Mouse (Mus musculus) granulocyte monocyte progenitor cell, adult 5-6 weeks (primary cell): ENCODE results near the gene Catip. TPM values are rescaled to one million over a fixed set of nuclear protein-coding genes. Genes with fewer than 3 reads are reported as not detected.

Experiments
- ATAC-seq: replicated peaks from 2 replicates; pipeline ENCODE4 v1.8.0; 2016; ENCODE audit warnings: mild to moderate bottlenecking, moderate TSS enrichment, inconsistent platforms; ENCODE audit not compliant: poor library complexity, severe bottlenecking
- total RNA-seq, 2 experiments: library from RNA; stranded (forward) in 1 of 2; stranded (reverse) in 1 of 2; fragments of 200-712, 200-1000 nt in 1 of 2; fragments of >200 nt in 1 of 2; fragmentation: Nextera tagmentation in 1 of 2; gene quantifications; 2 replicates each; pipeline ENCODE4 v1.2.3; 2014 to 2017

Gene Catip
- total RNA-seq, 2 experiments from 2014 or later, result not detected

- ATAC-seq, result peak; percentile 32
Measured at GRCm38 (mm10) chr1:74396456-74397222, 34.7 kb downstream of the Catip start.

GRCm38 (mm10) chr1:74397268-74397918 lies 35.5 kb downstream of the Catip start:
- peak; percentile 77 for ATAC-seq

GRCm38 (mm10) chr1:74397919-74398451 lies 36.1 kb downstream of the Catip start:
- peak; percentile 33 for ATAC-seq

- ATAC-seq, result no peak
Measured at GRCm38 (mm10) chr1:74400531-74400930, 38.6 kb downstream of the Catip start.

- no peak for ATAC-seq
Measured at GRCm38 (mm10) chr1:74401015-74401702, 39.3 kb downstream of the Catip start.

GRCm38 (mm10) chr1:74404206-74404605 lies 42.3 kb downstream of the Catip start:
- ATAC-seq, result no peak

GRCm38 (mm10) chr1:74408589-74409504 lies 46.9 kb downstream of the Catip start, which contains the start of gene Vil1:
Gene Vil1 (plus strand): TSS chr1:74409376.
- peak; percentile 35; the same call in 1 of the 2 replicates for ATAC-seq

- ATAC-seq, result no peak
Measured at GRCm38 (mm10) chr1:74411753-74412325, 49.9 kb downstream of the Catip start.

- no peak for ATAC-seq
Measured at GRCm38 (mm10) chr1:74412711-74413110, 50.8 kb downstream of the Catip start.

GRCm38 (mm10) chr1:74415143-74415542 lies 53.2 kb downstream of the Catip start:
- ATAC-seq, result peak; percentile 89

Other genes with a start within 250 kb of the Catip start
- gene Tns1, start 237.7 kb upstream of the Catip start, total RNA-seq (2014; fragmentation: Nextera tagmentation), result 10.9 and 29.0 TPM in 2 replicates
- 3.0 and 4.7 TPM in 2 replicates for gene Tns1, start 237.7 kb upstream of the Catip start, total RNA-seq (2017)
- 1.4 and 2.0 TPM in 2 replicates for gene Rufy4, start 236.6 kb upstream of the Catip start, total RNA-seq (2014; fragmentation: Nextera tagmentation)
- gene Rufy4, start 236.6 kb upstream of the Catip start, total RNA-seq (2017), result 0.30 TPM in 1 of 2 replicates, not detected in the other
- 7.9 and 8.7 TPM in 2 replicates for gene Cxcr2, start 208.1 kb upstream of the Catip start, total RNA-seq (2014; fragmentation: Nextera tagmentation)
- 9.4 and 10.3 TPM in 2 replicates for gene Cxcr2, start 208.1 kb upstream of the Catip start, total RNA-seq (2017)
- gene Cxcr1, start 167.5 kb upstream of the Catip start, total RNA-seq (2014; fragmentation: Nextera tagmentation), result not detected in 2 replicates
- gene Cxcr1, start 167.5 kb upstream of the Catip start, total RNA-seq (2017), result not detected in 2 replicates
- gene Arpc2, start 126.0 kb upstream of the Catip start, total RNA-seq (2014; fragmentation: Nextera tagmentation), result 573 and 588 TPM in 2 replicates
- gene Arpc2, start 126.0 kb upstream of the Catip start, total RNA-seq (2017), result 434 and 584 TPM in 2 replicates
- not detected in 2 replicates for gene Gpbar1, start 83.6 kb upstream of the Catip start, total RNA-seq (2014; fragmentation: Nextera tagmentation)
- not detected in 2 replicates for gene Gpbar1, start 83.6 kb upstream of the Catip start, total RNA-seq (2017)
- 100 and 106 TPM in 2 replicates for gene Aamp, start 77.4 kb upstream of the Catip start, total RNA-seq (2014; fragmentation: Nextera tagmentation)
- gene Aamp, start 77.4 kb upstream of the Catip start, total RNA-seq (2017), result 98.8 and 140 TPM in 2 replicates
- gene Pnkd, start 77.2 kb upstream of the Catip start, total RNA-seq (2014; fragmentation: Nextera tagmentation), result 28.7 and 49.8 TPM in 2 replicates
- gene Pnkd, start 77.2 kb upstream of the Catip start, total RNA-seq (2017), result 9.0 and 14.1 TPM in 2 replicates
- 21.9 and 24.6 TPM in 2 replicates for gene Tmbim1, start 56.5 kb upstream of the Catip start, total RNA-seq (2014; fragmentation: Nextera tagmentation)
- 13.8 and 15.0 TPM in 2 replicates for gene Tmbim1, start 56.5 kb upstream of the Catip start, total RNA-seq (2017)
- gene Slc11a1, start 13.1 kb downstream of the Catip start, total RNA-seq (2014; fragmentation: Nextera tagmentation), result 0.38 and 0.49 TPM in 2 replicates
- gene Slc11a1, start 13.1 kb downstream of the Catip start, total RNA-seq (2017), result 0.26 and 0.69 TPM in 2 replicates
- 81.8 and 98.1 TPM in 2 replicates for gene Ctdsp1, start 29.4 kb downstream of the Catip start, total RNA-seq (2014; fragmentation: Nextera tagmentation)
- gene Ctdsp1, start 29.4 kb downstream of the Catip start, total RNA-seq (2017), result 27.7 and 33.9 TPM in 2 replicates
- gene Vil1, start 47.3 kb downstream of the Catip start, total RNA-seq (2014; fragmentation: Nextera tagmentation), result 0.09 TPM in 1 of 2 replicates, not detected in the other
- not detected in 2 replicates for gene Vil1, start 47.3 kb downstream of the Catip start, total RNA-seq (2017)
- gene Cnot9, start 143.9 kb downstream of the Catip start, total RNA-seq (2014; fragmentation: Nextera tagmentation), result 58.2 and 66.7 TPM in 2 replicates
- gene Cnot9, start 143.9 kb downstream of the Catip start, total RNA-seq (2017), result 62.5 and 76.6 TPM in 2 replicates
- not detected in 2 replicates for gene Plcd4, start 180.8 kb downstream of the Catip start, total RNA-seq (2014; fragmentation: Nextera tagmentation)
- 0.05 TPM in 1 of 2 replicates, not detected in the other for gene Plcd4, start 180.8 kb downstream of the Catip start, total RNA-seq (2017)
- gene Usp37, start 182.2 kb downstream of the Catip start, total RNA-seq (2014; fragmentation: Nextera tagmentation), result 26.4 and 54.1 TPM in 2 replicates
- 37.1 and 37.4 TPM in 2 replicates for gene Usp37, start 182.2 kb downstream of the Catip start, total RNA-seq (2017)
- gene Zfp142, start 226.1 kb downstream of the Catip start, total RNA-seq (2014; fragmentation: Nextera tagmentation), result 16.3 and 17.1 TPM in 2 replicates
- 9.5 and 10.0 TPM in 2 replicates for gene Zfp142, start 226.1 kb downstream of the Catip start, total RNA-seq (2017)
- 29.0 and 30.3 TPM in 2 replicates for gene Bcs1l, start 226.2 kb downstream of the Catip start, total RNA-seq (2014; fragmentation: Nextera tagmentation)
- gene Bcs1l, start 226.2 kb downstream of the Catip start, total RNA-seq (2017), result 20.0 and 28.8 TPM in 2 replicates
- 20.8 and 34.3 TPM in 2 replicates for gene Rnf25, start 239.3 kb downstream of the Catip start, total RNA-seq (2014; fragmentation: Nextera tagmentation)
- 17.5 and 28.2 TPM in 2 replicates for gene Rnf25, start 239.3 kb downstream of the Catip start, total RNA-seq (2017)
- gene Stk36, start 239.3 kb downstream of the Catip start, total RNA-seq (2014; fragmentation: Nextera tagmentation), result 0.26 TPM in 1 of 2 replicates, not detected in the other
- not detected in 2 replicates for gene Stk36, start 239.3 kb downstream of the Catip start, total RNA-seq (2017)